Mouse (Mus musculus) hematopoietic stem cell, adult 5-6 weeks (primary cell): ENCODE data around the gene Ssu2. TPM values are rescaled to one million over a fixed set of nuclear protein-coding genes. Genes with fewer than 3 reads are reported as not detected.

Experiments used
- total RNA-seq: library from RNA; stranded (forward); fragments of 172-1452, 232-1000 nt; gene quantifications from 2 replicates; pipeline ENCODE4 v1.2.3, GENCODE M21; 2017

Ssu2 gene
- total RNA-seq, 1 experiment from 2014 or later: not detected

Other genes starting within 250 kb of the Ssu2 start
- gene Lmcd1, start 114.3 kb downstream of the Ssu2 start, total RNA-seq: 1.6 and 2.5 TPM in 2 replicates
- not detected in 2 replicates for gene Cav3, start 71.5 kb upstream of the Ssu2 start, total RNA-seq
- gene Oxtr, start 101.9 kb upstream of the Ssu2 start, total RNA-seq: not detected in 2 replicates